23 mouse cellular contexts compared by ENCODE assay signal in genomic region chr17:12708398-12708797, GRCm38 (mm10). TPM values are rescaled to one million over a fixed set of nuclear protein-coding genes. Genes with fewer than 3 reads are reported as not detected.
A peak's percentile ranks its signal among the peaks of the same experiment; 100 is the strongest.
DNase-seq lines count a peak whose midpoint lies in the region; ATAC-seq and TF ChIP-seq lines count a peak whose summit lies in the region.
"Had no signal": no experiment of that assay in that cellular context is flagged by ENCODE, and none has a peak within 500 bp of the region (broad histone marks: within the 10 kb centered on the region; RNA-seq: fewer than 3 reads in every experiment).

No protein-coding gene starts in this region.

- no peak overlapping the region for H3K9ac ChIP-seq in liver, embryonic 12.5 days
- no peak overlapping the region for H3K9ac ChIP-seq in liver, embryonic 13.5 days
- H3K9ac ChIP-seq in liver, postnatal 0 days (replicated peaks), result no peak overlapping the region
- H3K9ac ChIP-seq in liver, embryonic 16.5 days (ENCODE audit: low read depth, low read length), result no peak overlapping the region
- H3K9ac ChIP-seq in liver, embryonic 11.5 days (ENCODE audit: low read depth, low read length), result no peak overlapping the region

- no peak overlapping the region for H3K4me2 ChIP-seq in liver, embryonic 12.5 days
- no peak overlapping the region for H3K4me2 ChIP-seq in liver, embryonic 13.5 days
- no peak overlapping the region for H3K4me2 ChIP-seq in liver, postnatal 0 days (ENCODE audit: low read depth, low read length)
- H3K4me2 ChIP-seq in liver, embryonic 16.5 days (ENCODE audit: low read depth, low read length), result no peak overlapping the region
- H3K4me2 ChIP-seq in liver, embryonic 11.5 days, result no peak overlapping the region

- TF ChIP-seq EP300 in liver, postnatal 0 days (IDR thresholded peaks at IDR 0.05; ENCODE audit: low read depth), result no peak

- DNase-seq in liver, result no peak
- no peak for DNase-seq in liver, embryonic 13.5 days
- DNase-seq in liver, postnatal 0 days, result no peak
- DNase-seq in liver, embryonic 11.5 days (ENCODE audit: low spot score), result no peak
- DNase-seq: adrenal gland, adult 2 months; adrenal gland, adult 8-10 months; adrenal gland, postnatal 10 days; adrenal gland, postnatal 14 days; adrenal gland, postnatal 25 days; adrenal gland, postnatal 36 days; B cell, adult 2 months; cerebellum, adult 11 months; cerebellum, adult 11-12 months; cerebellum, adult 18-20 months had no signal

- H3K27ac ChIP-seq in liver, embryonic 12.5 days, result no peak overlapping the region
- H3K27ac ChIP-seq in liver, embryonic 13.5 days, result no peak overlapping the region
- H3K27ac ChIP-seq in liver, postnatal 0 days (ENCODE audit: low read depth), result no peak overlapping the region
- no peak overlapping the region for H3K27ac ChIP-seq in liver, embryonic 16.5 days (ENCODE audit: low read length)
- H3K27ac ChIP-seq in liver, embryonic 11.5 days (ENCODE audit: low read depth, low read length), result no peak overlapping the region

- peak; percentile 57 for ATAC-seq in liver, embryonic 12.5 days
- ATAC-seq in liver, embryonic 13.5 days (ENCODE audit: low read depth), result peak; percentile 52; the same call in 1 of the 2 replicates
- ATAC-seq in liver, postnatal 0 days, result no peak
- ATAC-seq in liver, embryonic 16.5 days (ENCODE audit: low read depth), result peak; percentile 21; the same call in 1 of the 2 replicates
- no peak for ATAC-seq in liver, embryonic 11.5 days (replicated peaks; ENCODE audit: low FRiP score)
- ATAC-seq: activated CD4-positive, CD25-positive, alpha-beta regulatory T cell, adult 4 months; CD4-positive, CD25-positive, alpha-beta regulatory T cell, adult 4 months; Patski had no signal

- 75% methylated on average over 3 of the region's 3 CpGs for WGBS in liver, embryonic 12.5 days (ENCODE audit: insufficient replicate concordance)
- 63% methylated on average over 3 of the region's 3 CpGs for WGBS in liver, embryonic 13.5 days (ENCODE audit: insufficient replicate concordance)
- 71% methylated on average over 3 of the region's 3 CpGs for WGBS in liver, postnatal 0 days (ENCODE audit: insufficient replicate concordance)
- WGBS in liver, embryonic 16.5 days (ENCODE audit: insufficient replicate concordance), result 64% methylated on average over 3 of the region's 3 CpGs
- WGBS in liver, embryonic 11.5 days, result 81% methylated on average over 3 of the region's 3 CpGs

- no peak for TF ChIP-seq CTCF in liver, postnatal 0 days (IDR thresholded peaks at IDR 0.05; ENCODE audit: low read depth)

- H3K27me3 ChIP-seq in liver, embryonic 12.5 days (replicated peaks), result no peaks in the 10 kb centered on the region; the same call in 1 of the 2 replicates
- 0 out of 2 replicates have a peak, but pooled peaks cover 19% of the 10 kb centered on the region for H3K27me3 ChIP-seq in liver, embryonic 13.5 days
- no peaks in the 10 kb centered on the region for H3K27me3 ChIP-seq in liver, postnatal 0 days (ENCODE audit: insufficient read depth, low read length)
- H3K27me3 ChIP-seq in liver, embryonic 16.5 days (ENCODE audit: control insufficient read depth, insufficient read depth, low read depth, low read length), result no peaks in the 10 kb centered on the region; the same call in 1 of the 2 replicates
- H3K27me3 ChIP-seq in liver, embryonic 11.5 days (replicated peaks; ENCODE audit: control insufficient read depth, insufficient read depth, low read length), result no peaks in the 10 kb centered on the region
- H3K27me3 ChIP-seq: CH12.LX, Patski had no signal

- no peaks in the 10 kb centered on the region for H3K9me3 ChIP-seq in liver, embryonic 12.5 days (replicated peaks)
- H3K9me3 ChIP-seq in liver, embryonic 13.5 days (replicated peaks), result no peaks in the 10 kb centered on the region
- H3K9me3 ChIP-seq in liver, postnatal 0 days (ENCODE audit: low read length), result no peaks in the 10 kb centered on the region
- no peaks in the 10 kb centered on the region for H3K9me3 ChIP-seq in liver, embryonic 16.5 days (replicated peaks; ENCODE audit: control insufficient read depth, low read length)
- no peaks in the 10 kb centered on the region for H3K9me3 ChIP-seq in liver, embryonic 11.5 days (ENCODE audit: control insufficient read depth, low read length)
- H3K9me3 ChIP-seq: G1E had no signal

- no peaks in the 10 kb centered on the region for H3K4me1 ChIP-seq in liver, embryonic 12.5 days
- no peaks in the 10 kb centered on the region for H3K4me1 ChIP-seq in liver, embryonic 13.5 days (replicated peaks)
- H3K4me1 ChIP-seq in liver, postnatal 0 days (ENCODE audit: insufficient read depth), result no peaks in the 10 kb centered on the region
- H3K4me1 ChIP-seq in liver, embryonic 16.5 days (ENCODE audit: control insufficient read depth, low read depth, low read length), result no peaks in the 10 kb centered on the region; the same call in 1 of the 2 replicates
- H3K4me1 ChIP-seq in liver, embryonic 11.5 days (replicated peaks; ENCODE audit: control insufficient read depth, insufficient read depth, low read length), result no peaks in the 10 kb centered on the region

- no peak overlapping the region for H3K4me3 ChIP-seq in liver, embryonic 12.5 days
- H3K4me3 ChIP-seq in liver, embryonic 13.5 days (replicated peaks), result no peak overlapping the region
- H3K4me3 ChIP-seq in liver, postnatal 0 days (ENCODE audit: low read depth, low read length), result no peak overlapping the region
- H3K4me3 ChIP-seq in liver, embryonic 16.5 days (ENCODE audit: low read depth, low read length), result no peak overlapping the region
- no peak overlapping the region for H3K4me3 ChIP-seq in liver, embryonic 11.5 days (ENCODE audit: low read depth, low read length)

- peaks cover 75% of the 10 kb centered on the region for H3K36me3 ChIP-seq in liver, embryonic 12.5 days
- H3K36me3 ChIP-seq in liver, embryonic 13.5 days, result peaks cover 36% of the 10 kb centered on the region
- H3K36me3 ChIP-seq in liver, postnatal 0 days (replicated peaks; ENCODE audit: insufficient read depth, low read length), result peaks cover 27% of the 10 kb centered on the region
- no peaks in the 10 kb centered on the region; the same call in 1 of the 2 replicates for H3K36me3 ChIP-seq in liver, embryonic 16.5 days (ENCODE audit: control insufficient read depth, insufficient read depth)
- H3K36me3 ChIP-seq in liver, embryonic 11.5 days (ENCODE audit: control insufficient read depth, insufficient read depth, low read length), result peaks cover 26% of the 10 kb centered on the region

RNA-seq across cellular contexts. Expression of gene Slc22a1, which starts 32.8 kb away (rescaled TPM):
- polyA plus RNA-seq in liver, embryonic 12.5 days (2016; fragmentation: Nextera tagmentation; extraction: Ambion mirVana), result not detected in 2 replicates
- not detected in 2 replicates for polyA plus RNA-seq in liver, embryonic 13.5 days (2015; fragmentation: Nextera tagmentation; extraction: Ambion mirVana)
- 6.1 and 11.7 TPM in 2 replicates for polyA plus RNA-seq in liver, postnatal 0 days (2015; fragmentation: Nextera tagmentation; extraction: Ambion mirVana)
- polyA plus RNA-seq in liver, embryonic 16.5 days (2015; fragmentation: Nextera tagmentation; extraction: Ambion mirVana), result not detected in 2 replicates
- polyA plus RNA-seq in liver, embryonic 11.5 days (2014; fragmentation: Nextera tagmentation; extraction: Ambion mirVana), result 0.10 TPM in 1 of 2 replicates, not detected in the other
- polyA plus RNA-seq: brain, embryonic 14.5 days; C2C12; CD4-positive, CD25-positive, alpha-beta regulatory T cell, adult 4 months; Patski had no signal

Comparison
In these comparisons a context has a peak if more than half of its experiments do, and no peak if none do; other contexts are left out.
1. ATAC-seq: peak in liver, embryonic 12.5 days (single experiment), liver, embryonic 13.5 days (single experiment) and liver, embryonic 16.5 days (single experiment); none in liver, postnatal 0 days (single experiment) and liver, embryonic 11.5 days (single experiment).